Mouse (Mus musculus): ENCODE data around the gene Stim2. TPM values are rescaled to one million over a fixed set of nuclear protein-coding genes. Genes with fewer than 3 reads are reported as not detected.
A peak's percentile ranks its signal among the peaks of the same experiment; 100 is the strongest.

The Stim2 gene
- total and polyA plus RNA-seq, 3 experiments, result 16.8 to 21.5 (median 18.2) TPM

GRCm38 (mm10) chr5:54018856-54019255 is 20.6 kb downstream of the Stim2 start:
- in situ Hi-C loops (cut with MboI; ENCODE audit: low pct_ligation_motif_present, low pct_unique_long_range_greater_than_20kb, low sequenced_read_pairs), result no loop called here
- Histone ChIP-seq H3K27me3 (replicated peaks) (no peaks in the 10 kb centered on the region), H3K79me2 (replicated peaks; ENCODE audit: control insufficient read depth, extremely low read depth, insufficient read depth, poor library complexity, severe bottlenecking) (no peaks in the 10 kb centered on the region), H3K4me1 (ENCODE audit: control insufficient read depth in 1 of 2, insufficient read depth in 2 of 2) (peaks cover 5 to 19% of the 10 kb centered on the region in 2 experiments; a peak in 3 of 4 replicates), H3K36me3 (replicated peaks in 1 of 2; ENCODE audit: control insufficient read depth in 1 of 2, insufficient read depth in 1 of 2, low read length in 1 of 2) (peaks cover 0 to 2% of the 10 kb centered on the region in 2 experiments), H3K27ac (ENCODE audit: insufficient read depth, low read depth) (no peak overlapping the region), H3K9me3 (replicated peaks; ENCODE audit: low read length) (no peaks in the 10 kb centered on the region), H3K4me2 (ENCODE audit: insufficient read depth, low read depth, poor library complexity, severe bottlenecking) (no peak overlapping the region), H3K4me3 (replicated peaks in 1 of 3; ENCODE audit: low read depth in 2 of 3, low read length in 2 of 3, poor library complexity in 1 of 3) (no peak overlapping the region), H3K9ac (ENCODE audit: insufficient read depth, low read depth) (no peak overlapping the region)
- dilution Hi-C loops (cut with MboI; ENCODE audit: extremely low pct_ligation_motif_present, extremely low pct_unique_long_range_greater_than_20kb, low sequenced_read_pairs), result no loop called here
- no peak for DNase-seq (ENCODE audit: extremely low read depth)
- TF ChIP-seq RCOR1 (conservative IDR thresholded peaks at IDR 0.05; ENCODE audit: low read depth, low read length), result no peak
- TF ChIP-seq MAZ (IDR thresholded peaks at IDR 0.05; ENCODE audit: low read depth, low read length), result no peak
- no peak for TF ChIP-seq IRF4 (IDR thresholded peaks at IDR 0.05; ENCODE audit: low read depth, low read length)

- H3K9ac ChIP-seq (ENCODE audit: insufficient read depth, low read depth), result peak overlapping the region; percentile 63; the same call in 1 of the 2 replicates
- H3K4me2 ChIP-seq (ENCODE audit: insufficient read depth, low read depth, poor library complexity, severe bottlenecking), result peak overlapping the region; percentile 19; the same call in 1 of the 2 replicates
- H3K27me3 ChIP-seq (replicated peaks), result no peaks in the 10 kb centered on the region
- TF ChIP-seq ELF1 (IDR thresholded peaks at IDR 0.05; ENCODE audit: low read depth, low read length) (peak; percentile 42; the same call in 1 of the 2 replicates), NELFE (IDR thresholded peaks at IDR 0.05; ENCODE audit: low read depth, low read length) (0 out of 2 replicates have a peak, but pooled peaks have one; percentile 21), JUND (conservative IDR thresholded peaks at IDR 0.05; ENCODE audit: low read depth, low read length) (no peak), CHD2 (IDR thresholded peaks at IDR 0.05; ENCODE audit: low read length) (no peak), SIN3A (IDR thresholded peaks at IDR 0.05; ENCODE audit: low read length) (0 out of 2 replicates have a peak, but pooled peaks have one; percentile 29)
- H3K27ac ChIP-seq (ENCODE audit: insufficient read depth, low read depth), result no peak overlapping the region
- no peak overlapping the region for H3K4me3 ChIP-seq (replicated peaks in 1 of 3; ENCODE audit: low read depth in 2 of 3, low read length in 2 of 3, poor library complexity in 1 of 3)
- no peaks in the 10 kb centered on the region for H3K9me3 ChIP-seq (replicated peaks; ENCODE audit: low read length)
- no peaks in the 10 kb centered on the region for H3K79me2 ChIP-seq (replicated peaks; ENCODE audit: control insufficient read depth, extremely low read depth, insufficient read depth, poor library complexity, severe bottlenecking)
- H3K36me3 ChIP-seq (replicated peaks in 1 of 2; ENCODE audit: control insufficient read depth in 1 of 2, insufficient read depth in 1 of 2, low read length in 1 of 2), result peaks cover 0 to 2% of the 10 kb centered on the region in 2 experiments
- peaks cover 5 to 22% of the 10 kb centered on the region in 2 experiments; a peak in 3 of 4 replicates for H3K4me1 ChIP-seq (ENCODE audit: control insufficient read depth in 1 of 2, insufficient read depth in 2 of 2)
- in situ Hi-C loops (cut with MboI; ENCODE audit: low pct_ligation_motif_present, low pct_unique_long_range_greater_than_20kb, low sequenced_read_pairs) (no loop called here), dilution Hi-C loops (cut with MboI; ENCODE audit: extremely low pct_ligation_motif_present, extremely low pct_unique_long_range_greater_than_20kb, low sequenced_read_pairs) (no loop called here)
- peak; percentile 42 for DNase-seq (ENCODE audit: extremely low read depth)
Measured at GRCm38 (mm10) chr5:54019546-54019945, 21.2 kb downstream of the Stim2 start.

- TF ChIP-seq MXI1 (IDR thresholded peaks at IDR 0.05; ENCODE audit: low read depth, low read length) (no peak), GABPA (IDR thresholded peaks at IDR 0.05; ENCODE audit: insufficient replicate concordance, low read depth, low read length) (no peak), PAX5 (IDR thresholded peaks at IDR 0.05; ENCODE audit: low read length) (no peak), IRF4 (IDR thresholded peaks at IDR 0.05; ENCODE audit: low read depth, low read length) (no peak)
- H3K4me3 ChIP-seq (replicated peaks in 1 of 3; ENCODE audit: low read depth in 2 of 3, low read length in 2 of 3, poor library complexity in 1 of 3), result no peak overlapping the region
- peaks cover under 1% of the 10 kb centered on the region; the same call in 1 of the 2 replicates for H3K79me2 ChIP-seq (replicated peaks; ENCODE audit: control insufficient read depth, extremely low read depth, insufficient read depth, poor library complexity, severe bottlenecking)
- H3K4me2 ChIP-seq (ENCODE audit: insufficient read depth, low read depth, poor library complexity, severe bottlenecking), result no peak overlapping the region
- no peaks in the 10 kb centered on the region for H3K27me3 ChIP-seq (replicated peaks)
- H3K36me3 ChIP-seq (replicated peaks in 1 of 2; ENCODE audit: control insufficient read depth in 1 of 2, insufficient read depth in 1 of 2, low read length in 1 of 2), result peaks cover 0 to 7% of the 10 kb centered on the region in 2 experiments
- no peaks in the 10 kb centered on the region for H3K9me3 ChIP-seq (replicated peaks; ENCODE audit: low read length)
- dilution Hi-C loops (cut with MboI; ENCODE audit: extremely low pct_ligation_motif_present, extremely low pct_unique_long_range_greater_than_20kb, low sequenced_read_pairs) (no loop called here), in situ Hi-C loops (cut with MboI; ENCODE audit: low pct_ligation_motif_present, low pct_unique_long_range_greater_than_20kb, low sequenced_read_pairs) (no loop called here)
- no peak overlapping the region for H3K27ac ChIP-seq (ENCODE audit: insufficient read depth, low read depth)
- H3K4me1 ChIP-seq (ENCODE audit: control insufficient read depth in 1 of 2, insufficient read depth in 2 of 2), result peaks cover 12 to 34% of the 10 kb centered on the region in 2 experiments
- peak; percentile 38 for DNase-seq (ENCODE audit: extremely low read depth)
- H3K9ac ChIP-seq (ENCODE audit: insufficient read depth, low read depth), result no peak overlapping the region
Measured at GRCm38 (mm10) chr5:54024610-54025009, 26.3 kb downstream of the Stim2 start.

Data from CH12.LX (cell line).